Mouse (Mus musculus) hindbrain, embryonic 10.5 days (tissue): ENCODE results near the gene Irgc1. TPM values are rescaled to one million over a fixed set of nuclear protein-coding genes. Genes with fewer than 3 reads are reported as not detected.
"Not testable (repeated sequence)": the region's sequence is repeated elsewhere in the genome, so short reads cannot be mapped to it uniquely, and the experiment has no call there.

ENCODE experiments used
- DNase-seq: peaks from one replicate; pipeline ENCODE4 v3.0.0-alpha.2; 2017; ENCODE audit warnings: low spot score
- H3K27ac ChIP-seq: fragments of 300-500 bp; sonication (generic); 2 replicates; pipeline ENCODE4 v1.5.1; 2016; ENCODE audit warnings: mild to moderate bottlenecking, moderate library complexity
- H3K27me3 ChIP-seq: fragments of 300-500 bp; sonication (generic); 2 replicates; pipeline ENCODE4 v1.6.1; 2016; ENCODE audit warnings: mild to moderate bottlenecking; ENCODE audit not compliant: poor library complexity, insufficient read depth, severe bottlenecking
- H3K36me3 ChIP-seq: fragments of 300-500 bp; sonication (generic); 2 replicates; pipeline ENCODE4 v1.6.1; 2016; ENCODE audit warnings: mild to moderate bottlenecking, moderate library complexity
- H3K4me1 ChIP-seq: fragments of 300-500 bp; sonication (generic); replicated peaks from 2 replicates; pipeline ENCODE4 v1.6.1; 2016; ENCODE audit warnings: mild to moderate bottlenecking
- H3K4me3 ChIP-seq: fragments of 300-500 bp; sonication (generic); 2 replicates; pipeline ENCODE4 v1.5.1; 2016; ENCODE audit warnings: mild to moderate bottlenecking, moderate library complexity
- H3K9me3 ChIP-seq: fragments of 300-500 bp; sonication (generic); 2 replicates; pipeline ENCODE4 v1.6.1; 2016; ENCODE audit warnings: mild to moderate bottlenecking, moderate library complexity
- WGBS: fragments of 180-500 bp; shearing (Covaris S2); methylation state at CpG from one replicate; pipeline ENCODE4 v1.1.7; 2016; 5-methylcytosine and 5-hydroxymethylcytosine counted together
- polyA plus RNA-seq: library from polyadenylated mRNA; unstranded; fragments of >200 nt; fragmentation: Nextera tagmentation; extraction: Ambion mirVana; gene quantifications from 2 replicates; pipeline ENCODE4 v1.2.1, GENCODE M21; 2016

Gene Irgc1
- not detected in 2 replicates for polyA plus RNA-seq

DNA sequence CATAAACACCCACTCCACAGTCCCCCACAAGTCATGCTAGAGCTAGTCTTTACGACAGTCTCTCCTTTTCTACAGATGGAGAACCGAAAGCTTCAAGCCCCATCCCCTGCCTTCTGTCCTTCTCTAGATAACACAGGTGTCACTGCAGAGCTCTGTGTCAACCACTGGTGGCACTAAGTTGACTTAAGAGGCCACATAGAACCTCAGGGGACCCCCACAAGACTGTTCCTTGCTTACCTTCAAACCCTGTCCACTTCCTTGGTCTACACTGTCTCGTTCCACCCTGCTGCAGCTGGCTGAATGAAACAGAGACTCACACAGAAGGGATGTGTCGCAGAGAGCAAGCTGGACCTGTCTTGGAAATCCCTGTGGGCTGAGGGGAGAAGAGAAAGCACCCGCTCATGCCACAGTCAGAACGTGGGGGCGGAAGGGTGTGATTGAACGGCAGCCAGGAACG is at the start of gene Irgc1:
TSS of gene Irgc1 (minus strand) at position 443 of the 457 bp plus-strand sequence.
- no peaks in the 10 kb centered on the region for H3K36me3 ChIP-seq
- DNase-seq = no peak
- H3K9me3 ChIP-seq = 0 out of 2 replicates have a peak, but pooled peaks cover 3% of the 10 kb centered on the region
- H3K27me3 ChIP-seq = no peaks in the 10 kb centered on the region
- no peak within 1 kb of the TSS for H3K27ac ChIP-seq
- no peaks in the 10 kb centered on the region for H3K4me1 ChIP-seq
- no peak within 1 kb of the TSS for H3K4me3 ChIP-seq
- 89% methylated on average over 9 of the region's 9 CpGs for WGBS

DNA sequence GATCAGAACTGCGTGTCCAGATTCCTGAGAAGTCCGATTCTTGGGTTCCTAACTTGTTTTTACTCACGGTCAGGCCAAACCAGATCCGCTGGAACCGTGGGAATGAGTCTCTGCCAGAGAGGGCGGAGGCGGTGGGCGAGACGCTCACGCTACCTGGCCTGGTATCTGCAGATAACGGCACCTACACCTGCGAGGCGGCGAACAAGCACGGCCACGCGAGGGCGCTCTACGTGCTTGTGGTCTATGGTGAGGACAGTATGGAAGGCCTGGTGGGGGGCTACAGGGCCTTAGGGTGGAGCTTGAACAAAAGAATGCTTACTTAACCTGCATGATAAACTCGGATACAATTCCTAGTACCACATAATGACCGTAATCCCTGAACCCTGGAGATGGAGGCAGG is 49.4 kb upstream of the Irgc1 start:
- DNase-seq = no peak
- Histone ChIP-seq H3K27me3 (peaks cover 58% of the 10 kb centered on the region), H3K36me3 (peaks cover 55% of the 10 kb centered on the region), H3K4me3 (no peak overlapping the region), H3K4me1 (peaks cover 49% of the 10 kb centered on the region), H3K9me3 (peaks cover 12% of the 10 kb centered on the region; the same call in 1 of the 2 replicates), H3K27ac (no peak overlapping the region)
- WGBS = 46% methylated on average over 21 of the region's 21 CpGs

DNA sequence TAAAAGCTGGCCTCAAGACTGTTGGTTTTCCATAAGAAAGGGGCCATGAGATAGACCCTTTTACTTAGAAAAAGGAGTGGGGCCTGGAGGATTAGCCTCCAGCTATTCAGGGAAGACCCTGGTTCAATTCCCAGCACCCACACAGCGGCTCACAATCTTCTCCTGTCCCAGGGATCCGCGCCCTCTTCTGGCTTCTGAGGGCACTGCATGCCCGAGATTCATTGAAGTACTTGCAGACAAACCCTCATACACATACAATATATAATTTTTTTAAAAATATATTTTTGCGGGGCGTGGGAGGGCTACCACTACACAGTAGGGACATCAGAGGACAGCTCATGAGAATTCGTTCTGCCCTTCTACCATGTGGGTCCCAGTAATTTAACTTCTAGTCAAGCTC is 48.8 kb upstream of the Irgc1 start:
- Histone ChIP-seq H3K36me3 (peaks cover 55% of the 10 kb centered on the region), H3K27ac (no peak overlapping the region), H3K27me3 (peaks cover 58% of the 10 kb centered on the region), H3K4me1 (peaks cover 43% of the 10 kb centered on the region), H3K4me3 (no peak overlapping the region), H3K9me3 (peaks cover 12% of the 10 kb centered on the region; the same call in 1 of the 2 replicates)
- DNase-seq = peak; percentile 40
- 28% methylated on average over 7 of the region's 7 CpGs for WGBS

DNA sequence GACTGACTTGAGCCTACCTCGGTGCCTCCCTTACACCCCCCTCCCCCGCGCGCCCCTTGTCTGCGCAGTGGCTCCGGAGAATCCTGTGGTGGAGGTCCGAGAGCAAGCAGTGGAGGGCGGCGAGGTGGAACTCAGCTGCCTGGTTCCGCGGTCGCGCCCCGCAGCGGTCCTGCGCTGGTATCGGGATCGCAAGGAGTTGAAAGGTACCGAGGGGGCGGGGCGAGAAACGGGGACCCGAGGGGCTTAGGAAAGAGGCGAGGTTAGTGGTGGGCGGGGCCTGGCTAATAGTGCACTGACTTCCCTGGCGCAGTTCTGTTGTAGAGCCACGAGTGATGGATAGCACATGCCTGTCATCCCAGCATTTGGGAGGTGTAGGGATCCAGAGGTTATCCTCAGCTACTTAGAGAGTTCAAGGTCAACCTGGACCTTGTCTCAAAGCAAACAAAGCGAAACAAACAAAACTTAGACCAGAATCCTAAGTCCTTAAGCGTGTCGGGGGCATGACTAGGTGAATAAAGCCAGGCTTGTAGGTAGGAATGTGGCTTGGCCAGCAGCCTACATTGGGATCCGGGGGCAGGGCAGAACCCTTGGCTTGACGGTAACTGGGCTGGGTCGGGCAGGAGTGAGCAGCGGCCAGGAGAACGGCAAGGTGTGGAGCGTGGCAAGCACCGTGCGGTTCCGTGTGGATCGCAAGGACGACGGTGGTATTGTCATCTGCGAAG is 47.9 kb upstream of the Irgc1 start:
- Histone ChIP-seq H3K4me3 (peak overlapping the region; percentile 42), H3K36me3 (peaks cover 57% of the 10 kb centered on the region), H3K27ac (no peak overlapping the region), H3K9me3 (peaks cover 12% of the 10 kb centered on the region; the same call in 1 of the 2 replicates), H3K27me3 (peaks cover 58% of the 10 kb centered on the region), H3K4me1 (peaks cover 34% of the 10 kb centered on the region)
- DNase-seq = peak; percentile 37
- WGBS = 16% methylated on average over 43 of the region's 43 CpGs

DNA sequence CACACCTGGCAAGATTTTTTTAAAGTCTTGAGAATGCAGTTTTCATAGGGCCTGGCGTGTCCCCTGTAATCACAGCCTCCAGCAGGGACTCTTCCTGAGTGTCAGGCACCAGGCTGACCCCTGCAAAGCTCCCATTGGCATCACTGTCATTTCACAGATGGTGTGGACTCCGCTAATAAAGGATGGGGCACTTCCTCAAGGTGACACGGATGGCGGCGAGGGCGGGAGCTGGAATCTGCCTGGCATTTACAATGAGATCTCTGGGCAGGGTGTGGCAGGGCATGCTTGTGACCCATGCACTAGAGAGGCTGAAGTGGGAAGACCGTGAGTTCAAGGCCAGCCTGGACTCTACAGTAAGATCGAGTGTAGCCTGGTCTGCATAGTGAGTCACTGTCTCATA is 36.2 kb upstream of the Irgc1 start:
- no peak overlapping the region for H3K4me3 ChIP-seq
- H3K4me1 ChIP-seq = peaks cover 44% of the 10 kb centered on the region
- DNase-seq = no peak
- H3K9me3 ChIP-seq = no peaks in the 10 kb centered on the region
- H3K27me3 ChIP-seq = peaks cover 13% of the 10 kb centered on the region; the same call in 1 of the 2 replicates
- WGBS = 86% methylated on average over 8 of the region's 8 CpGs
- H3K27ac ChIP-seq = no peak overlapping the region
- peaks cover 39% of the 10 kb centered on the region for H3K36me3 ChIP-seq

DNA sequence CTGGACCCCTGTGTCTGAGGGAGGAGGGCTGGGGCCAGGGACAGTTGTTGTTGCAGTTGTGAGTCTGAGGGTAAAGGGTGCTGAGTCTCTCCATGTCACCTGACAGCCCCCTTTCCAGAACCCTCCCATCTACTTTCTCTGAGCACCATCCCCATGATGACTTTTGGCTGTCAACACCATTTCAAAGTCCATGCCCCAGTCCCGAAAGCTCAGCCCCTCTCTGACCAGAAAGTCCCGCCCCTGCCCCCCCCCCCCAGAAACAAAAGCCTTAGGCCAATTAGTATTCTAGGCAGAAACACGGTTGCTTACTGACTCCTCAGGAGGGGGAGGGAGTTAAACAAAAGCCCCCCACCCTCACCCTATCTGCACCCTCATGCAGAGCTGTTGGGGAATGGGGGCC is 35.3 kb upstream of the Irgc1 start:
- no peak for DNase-seq
- H3K27ac ChIP-seq = peak overlapping the region; percentile 83
- peaks cover 53% of the 10 kb centered on the region for H3K4me1 ChIP-seq
- H3K36me3 ChIP-seq = peaks cover 37% of the 10 kb centered on the region
- no peaks in the 10 kb centered on the region for H3K9me3 ChIP-seq
- peaks cover 21% of the 10 kb centered on the region for H3K27me3 ChIP-seq
- 32% methylated on average over 3 of the region's 3 CpGs for WGBS
- H3K4me3 ChIP-seq = peak overlapping the region; percentile 30; the same call in 1 of the 2 replicates

DNA sequence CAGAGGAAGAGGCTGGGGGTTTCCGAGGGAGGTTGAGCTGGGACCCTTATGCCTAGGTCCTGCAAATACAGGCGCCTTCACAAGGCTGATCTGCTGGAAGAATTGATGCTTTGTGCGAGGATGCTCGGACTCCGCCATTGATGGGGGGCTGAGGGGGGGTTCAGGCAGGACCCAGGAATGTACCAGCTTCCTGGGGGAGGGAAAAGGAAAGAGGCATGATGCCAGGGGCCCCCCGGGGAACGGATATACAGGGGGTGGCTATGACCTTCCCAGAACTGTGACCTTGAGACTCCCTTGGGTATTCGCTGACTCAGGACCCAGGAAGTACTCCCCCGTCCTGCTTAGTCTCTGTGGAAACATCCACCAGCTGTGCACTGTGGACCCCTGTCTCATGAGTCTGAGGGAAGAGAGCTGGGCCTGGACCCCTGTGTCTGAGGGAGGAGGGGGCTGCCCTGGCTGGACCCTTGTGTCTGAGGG is 34.6 kb upstream of the Irgc1 start:
- Histone ChIP-seq H3K27me3 (peaks cover 21% of the 10 kb centered on the region), H3K4me1 (peaks cover 57% of the 10 kb centered on the region), H3K27ac (peak overlapping the region; percentile 83), H3K4me3 (peak overlapping the region; percentile 30), H3K9me3 (no peaks in the 10 kb centered on the region), H3K36me3 (peaks cover 30% of the 10 kb centered on the region)
- DNase-seq = peak; percentile 26
- WGBS = 52% methylated on average over 9 of the region's 9 CpGs

DNA sequence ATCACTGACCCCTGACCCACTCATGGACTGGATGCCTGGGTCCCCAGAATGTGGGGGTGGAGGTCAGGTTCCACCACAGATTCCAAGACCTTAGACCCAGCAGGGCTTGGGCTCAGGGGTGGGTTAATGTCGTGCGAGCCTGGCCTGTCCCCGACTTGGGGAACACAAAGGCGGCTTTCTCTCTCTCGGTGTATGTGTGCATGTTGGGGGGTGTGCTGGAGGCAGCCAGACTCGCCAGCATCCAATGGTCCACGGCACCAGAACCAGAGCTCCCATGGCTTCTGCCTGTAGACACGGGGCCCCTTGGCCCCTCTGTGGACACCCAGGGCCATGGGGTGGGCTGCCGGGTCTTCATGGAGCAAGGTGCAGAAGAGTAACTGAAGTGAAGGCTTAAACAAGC is 33.4 kb upstream of the Irgc1 start:
- H3K9me3 ChIP-seq = no peaks in the 10 kb centered on the region
- peaks cover 32% of the 10 kb centered on the region for H3K27me3 ChIP-seq
- peak overlapping the region; percentile 83 for H3K27ac ChIP-seq
- WGBS = 78% methylated on average over 9 of the region's 9 CpGs
- H3K36me3 ChIP-seq = peaks cover 19% of the 10 kb centered on the region
- DNase-seq = no peak
- peak overlapping the region; percentile 30; the same call in 1 of the 2 replicates for H3K4me3 ChIP-seq
- peaks cover 68% of the 10 kb centered on the region for H3K4me1 ChIP-seq

DNA sequence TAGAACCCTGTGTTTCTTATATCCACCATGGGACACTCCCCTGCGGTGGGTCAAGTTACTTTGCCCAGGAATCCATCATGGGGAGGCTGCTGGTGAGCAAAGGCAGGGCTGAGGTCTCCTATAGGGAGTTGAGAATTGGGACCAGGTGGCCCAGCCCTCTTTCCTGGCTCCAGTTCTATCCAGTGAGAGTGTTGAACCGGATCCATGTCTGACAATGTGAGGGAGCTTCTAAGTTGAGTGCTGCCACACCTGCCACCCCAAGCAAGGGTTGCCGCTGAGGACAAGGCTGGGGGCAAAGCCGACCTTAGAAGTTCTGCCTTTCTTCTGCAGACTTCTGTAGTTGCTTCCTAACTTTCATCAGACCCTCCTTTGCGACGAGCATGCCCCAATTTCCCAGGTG is 31.2 kb upstream of the Irgc1 start:
- not testable (repeated sequence) for H3K9me3 ChIP-seq, DNase-seq, H3K36me3 ChIP-seq
- Histone ChIP-seq H3K27ac (peak overlapping the region; percentile 94; the same call in 1 of the 2 replicates), H3K4me3 (peak overlapping the region; percentile 80), H3K4me1 (peaks cover 74% of the 10 kb centered on the region), H3K27me3 (peaks cover 54% of the 10 kb centered on the region)
- WGBS = 51% methylated on average over 6 of the region's 6 CpGs

DNA sequence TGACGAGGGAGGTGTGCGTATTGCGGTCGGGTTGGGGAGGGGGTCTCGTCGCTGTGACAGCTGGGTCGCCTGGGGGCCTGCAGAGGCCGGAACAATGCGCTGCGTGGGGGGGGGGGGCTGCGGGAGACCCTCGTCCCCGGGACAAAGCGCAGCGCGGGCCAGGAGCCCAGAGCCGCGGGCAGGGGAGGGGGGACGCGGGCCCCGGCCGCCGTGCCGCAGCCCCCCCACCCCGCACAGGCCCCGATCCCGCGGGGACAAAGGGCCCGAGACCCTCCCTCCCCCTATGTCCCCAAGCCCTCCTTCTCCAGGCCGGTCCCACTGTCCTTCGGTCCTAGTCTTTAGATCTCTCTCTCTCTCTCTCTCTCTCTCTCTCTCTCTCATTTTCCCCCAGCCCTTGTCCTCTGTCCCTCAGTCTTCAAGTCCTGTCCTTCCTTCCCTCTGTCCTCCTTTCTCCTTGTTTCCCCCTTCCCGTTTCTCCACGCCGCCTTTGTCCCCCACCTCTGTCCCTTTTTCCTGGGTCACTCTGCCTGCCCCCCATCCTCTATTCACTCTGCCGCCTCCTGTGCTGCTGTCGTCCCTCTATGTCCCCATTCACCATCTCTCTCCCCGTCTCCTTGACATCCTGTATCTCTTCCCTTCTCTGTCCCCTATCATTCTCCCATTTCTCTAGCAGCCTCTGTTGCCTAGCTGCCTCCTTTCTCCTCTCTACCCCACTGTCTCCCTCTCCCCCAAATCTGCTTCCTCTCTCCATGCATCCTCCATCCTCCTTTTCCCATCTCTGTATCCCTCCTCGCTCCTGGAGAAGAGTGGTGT is 30.3 kb upstream of the Irgc1 start:
- Histone ChIP-seq H3K4me3 (peak overlapping the region; percentile 80), H3K36me3 (no peaks in the 10 kb centered on the region), H3K27ac (peak overlapping the region; percentile 94), H3K4me1 (peaks cover 70% of the 10 kb centered on the region), H3K27me3 (peaks cover 54% of the 10 kb centered on the region), H3K9me3 (0 out of 2 replicates have a peak, but pooled peaks cover 2% of the 10 kb centered on the region)
- peak; percentile 22 for DNase-seq
- WGBS = 3% methylated on average over 15 of the region's 38 CpGs

DNA sequence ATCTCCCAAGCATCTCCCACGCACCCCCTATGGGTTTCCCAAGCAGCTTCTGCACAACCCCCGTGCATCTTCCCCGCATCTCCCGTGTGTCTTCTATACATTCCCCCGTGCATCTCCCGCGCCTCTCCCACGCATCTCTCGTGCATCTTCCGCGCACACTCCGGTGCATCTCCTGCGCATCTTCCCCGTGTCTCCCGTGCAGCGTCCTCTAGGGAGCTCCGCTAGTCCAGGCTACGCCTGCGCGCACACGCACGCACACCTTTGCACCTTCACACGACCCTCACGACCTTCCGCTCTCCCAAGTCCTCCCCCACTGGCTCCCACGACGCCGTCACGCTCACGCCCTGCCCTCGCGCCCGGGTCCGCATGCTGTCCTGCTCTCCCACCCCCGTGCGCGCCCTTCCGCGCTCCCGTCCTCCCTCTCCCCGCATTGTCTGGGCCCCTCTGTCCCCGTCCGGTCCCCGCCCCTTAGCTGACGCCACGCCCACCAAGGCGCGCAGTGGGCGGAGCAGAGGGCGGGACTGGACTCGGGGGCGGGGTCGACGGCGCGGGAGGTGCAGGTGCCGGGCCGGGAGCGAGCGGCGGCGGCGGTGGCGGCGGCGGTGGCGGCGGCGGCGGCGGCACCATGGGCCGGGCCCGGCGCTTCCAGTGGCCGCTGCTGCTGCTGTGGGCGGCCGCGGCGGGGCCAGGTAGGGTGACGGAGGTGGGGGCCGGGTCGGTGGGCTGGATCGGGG is 29.5 kb upstream of the Irgc1 start, which contains the start of gene Cadm4:
TSS of gene Cadm4 (plus strand) at position 550 of the 734 bp plus-strand sequence.
- H3K27me3 ChIP-seq = peaks cover 54% of the 10 kb centered on the region
- no peaks in the 10 kb centered on the region for H3K36me3 ChIP-seq
- under 1% methylated on average over 75 of the region's 83 CpGs for WGBS
- H3K4me3 ChIP-seq = peak within 1 kb of the TSS; percentile 80
- peak within 1 kb of the TSS; percentile 94 for H3K27ac ChIP-seq
- 0 out of 2 replicates have a peak, but pooled peaks cover 2% of the 10 kb centered on the region for H3K9me3 ChIP-seq
- DNase-seq = peak; percentile 90
- peaks cover 62% of the 10 kb centered on the region for H3K4me1 ChIP-seq

DNA sequence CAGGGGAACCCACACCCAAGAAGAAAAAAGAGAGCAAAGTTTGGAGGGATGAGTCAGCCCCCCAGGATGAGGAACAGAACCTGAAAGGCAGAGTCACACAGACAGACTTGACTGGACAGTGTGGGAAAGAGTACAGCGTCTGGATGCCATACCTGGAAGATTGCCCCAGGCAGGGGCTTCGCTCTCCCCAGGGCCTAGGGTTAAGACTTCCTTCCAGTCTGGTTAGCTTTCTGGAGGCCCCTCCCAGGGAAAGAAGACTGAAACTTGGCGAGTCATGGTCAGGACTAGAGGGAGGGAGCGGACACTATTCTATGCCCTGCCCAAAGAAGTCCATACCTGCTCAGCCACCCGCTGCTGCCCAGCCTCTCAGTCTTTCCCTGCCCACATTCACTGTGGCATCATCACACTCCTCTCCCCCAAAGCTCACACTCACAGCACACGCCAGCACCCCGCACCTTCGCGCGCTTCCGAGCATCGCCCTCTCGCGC is 28.9 kb upstream of the Irgc1 start:
- Histone ChIP-seq H3K27ac (peak overlapping the region; percentile 94), H3K4me1 (peaks cover 56% of the 10 kb centered on the region), H3K36me3 (no peaks in the 10 kb centered on the region), H3K9me3 (0 out of 2 replicates have a peak, but pooled peaks cover 2% of the 10 kb centered on the region), H3K4me3 (peak overlapping the region; percentile 80), H3K27me3 (peaks cover 54% of the 10 kb centered on the region)
- no peak for DNase-seq
- 13% methylated on average over 14 of the region's 14 CpGs for WGBS
